Mouse (Mus musculus) stomach, embryonic 14.5 days (tissue): ENCODE measurements around the gene Wfdc5. TPM values are rescaled to one million over a fixed set of nuclear protein-coding genes. Genes with fewer than 3 reads are reported as not detected.

Experiments used
- ATAC-seq: fragments of 200-750 bp; cut with Nextera tagmentation; 2 replicates; pipeline ENCODE4 v1.8.0; 2017; ENCODE audit warnings: low read depth, moderate TSS enrichment; ENCODE audit not compliant: insufficient number of reproducible peaks, insufficient read depth, low FRiP score
- H3K27ac ChIP-seq: fragments of 300-500 bp; sonication (generic); 2 replicates; pipeline ENCODE4 v1.5.1; 2014; ENCODE audit warnings: mild to moderate bottlenecking, low read length, moderate library complexity, mixed read lengths
- H3K27me3 ChIP-seq: fragments of 300-500 bp; sonication (generic); 2 replicates; pipeline ENCODE4 v1.6.1; 2014; ENCODE audit warnings: low read length, control low read depth, mixed read lengths; ENCODE audit not compliant: control insufficient read depth, insufficient read depth
- H3K36me3 ChIP-seq: fragments of 300-500 bp; sonication (generic); 2 replicates; pipeline ENCODE4 v1.6.1; 2014; ENCODE audit warnings: mild to moderate bottlenecking, control low read depth, low read length, moderate library complexity, mixed read lengths; ENCODE audit not compliant: control insufficient read depth, insufficient read depth
- H3K4me1 ChIP-seq: fragments of 300-500 bp; sonication (generic); 2 replicates; pipeline ENCODE4 v1.6.1; 2014; ENCODE audit warnings: low read length, control low read depth, mixed read lengths; ENCODE audit not compliant: control insufficient read depth, insufficient read depth
- H3K4me2 ChIP-seq: fragments of 300-500 bp; sonication (generic); replicated peaks from 2 replicates; pipeline ENCODE4 v1.6.1; 2014; ENCODE audit warnings: low read depth, low read length, control low read depth
- H3K4me3 ChIP-seq: fragments of 300-500 bp; sonication (generic); 2 replicates; pipeline ENCODE4 v1.5.1; 2014; ENCODE audit warnings: low read depth, low read length, control low read depth
- H3K9ac ChIP-seq: fragments of 300-500 bp; sonication (generic); replicated peaks from 2 replicates; pipeline ENCODE4 v1.6.1; 2014; ENCODE audit warnings: low read depth, mild to moderate bottlenecking, control low read depth, low read length, moderate library complexity, mixed read lengths
- H3K9me3 ChIP-seq: fragments of 300-500 bp; sonication (generic); 2 replicates; pipeline ENCODE4 v1.6.1; 2016; ENCODE audit warnings: low read depth, low read length, control low read depth; ENCODE audit not compliant: control insufficient read depth
- WGBS: fragments of 180-500 bp; shearing (Covaris S2); extraction: QIAGEN DNeasy Blood & Tissue Kit; methylation state at CpG from one replicate; pipeline ENCODE4 v1.1.7; 2014; 5-methylcytosine and 5-hydroxymethylcytosine counted together
- polyA plus RNA-seq: library from polyadenylated mRNA; unstranded; fragments of >200 nt; fragmentation: Nextera tagmentation; extraction: Ambion mirVana; gene quantifications from 2 replicates; pipeline ENCODE4 v1.2.1, GENCODE M21; 2014

The Wfdc5 gene
- polyA plus RNA-seq, 1 experiment from 2014 or later: not detected

DNA sequence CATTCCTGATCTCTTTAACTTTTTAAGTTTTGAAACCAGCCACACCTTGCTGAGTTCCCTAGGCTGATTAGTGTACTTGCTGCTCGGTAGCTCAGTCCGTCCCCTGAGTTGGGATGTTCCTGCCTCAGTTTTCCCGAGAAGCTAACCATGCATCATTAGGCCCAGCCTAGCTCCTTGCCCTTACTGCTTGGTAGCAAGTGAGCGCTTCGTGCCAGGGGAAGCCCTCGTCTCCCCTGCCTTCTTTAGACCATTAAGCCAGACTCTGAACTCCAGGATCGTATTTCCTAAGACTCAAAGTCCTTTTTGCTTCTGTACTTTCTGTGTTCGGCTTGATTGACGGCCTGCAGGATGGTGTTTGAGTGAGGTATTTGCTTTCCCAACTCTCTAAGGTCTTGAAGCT lies 798 bp upstream of the Wfdc5 start:
- H3K4me1 ChIP-seq: no peaks in the 10 kb centered on the region
- no peak overlapping the region for H3K9ac ChIP-seq
- no peaks in the 10 kb centered on the region for H3K9me3 ChIP-seq
- ATAC-seq: no peak
- H3K27ac ChIP-seq: no peak overlapping the region
- H3K4me2 ChIP-seq: no peak overlapping the region
- no peaks in the 10 kb centered on the region for H3K36me3 ChIP-seq
- no peaks in the 10 kb centered on the region for H3K27me3 ChIP-seq
- 68% methylated on average over 9 of the region's 9 CpGs for WGBS
- no peak overlapping the region for H3K4me3 ChIP-seq

DNA sequence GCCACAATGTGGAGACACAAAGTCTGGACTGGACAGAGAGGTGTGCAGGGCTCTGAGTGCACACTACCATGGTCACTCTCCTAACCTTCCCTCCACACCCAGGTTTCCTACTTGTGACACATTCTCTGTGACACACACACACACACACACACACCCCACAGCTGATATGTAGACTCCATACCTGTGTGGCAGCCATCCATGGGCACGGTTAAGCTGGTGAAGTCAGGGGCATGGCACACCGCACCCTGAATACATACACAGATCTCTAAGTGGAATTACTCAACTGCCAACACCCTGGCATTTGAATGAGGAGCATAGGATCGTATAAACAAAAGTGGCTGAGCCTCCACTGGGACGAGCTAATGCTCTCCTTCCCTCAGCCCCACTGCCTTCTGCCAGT lies 1.8 kb downstream of the Wfdc5 start:
- no peaks in the 10 kb centered on the region for H3K4me1 ChIP-seq
- WGBS: 74% methylated on average over 4 of the region's 4 CpGs
- no peak for ATAC-seq
- no peak overlapping the region for H3K27ac ChIP-seq
- no peaks in the 10 kb centered on the region for H3K27me3 ChIP-seq
- H3K9me3 ChIP-seq: no peaks in the 10 kb centered on the region
- no peak overlapping the region for H3K4me2 ChIP-seq
- H3K4me3 ChIP-seq: no peak overlapping the region
- no peak overlapping the region for H3K9ac ChIP-seq
- H3K36me3 ChIP-seq: no peaks in the 10 kb centered on the region

- H3K27me3 ChIP-seq: no peaks in the 10 kb centered on the region
- ATAC-seq: no peak
- H3K27ac ChIP-seq: no peak overlapping the region
- no peak overlapping the region for H3K4me3 ChIP-seq
- no peak overlapping the region for H3K9ac ChIP-seq
- H3K36me3 ChIP-seq: no peaks in the 10 kb centered on the region
- H3K9me3 ChIP-seq: no peaks in the 10 kb centered on the region
- H3K4me1 ChIP-seq: no peaks in the 10 kb centered on the region
- no peak overlapping the region for H3K4me2 ChIP-seq
- WGBS: 43% methylated on average over 3 of the region's 3 CpGs
Measured at GRCm38 (mm10) chr2:164180124-164180523, 2.4 kb downstream of the Wfdc5 start.

- H3K9ac ChIP-seq: no peak overlapping the region
- no peaks in the 10 kb centered on the region for H3K9me3 ChIP-seq
- H3K4me1 ChIP-seq: no peaks in the 10 kb centered on the region
- no peaks in the 10 kb centered on the region for H3K27me3 ChIP-seq
- no peaks in the 10 kb centered on the region for H3K36me3 ChIP-seq
- ATAC-seq: no peak
- no peak overlapping the region for H3K4me3 ChIP-seq
- H3K27ac ChIP-seq: no peak overlapping the region
- 75% methylated on average over 5 of the region's 5 CpGs for WGBS
- no peak overlapping the region for H3K4me2 ChIP-seq
Measured at GRCm38 (mm10) chr2:164177831-164178230, 4.7 kb downstream of the Wfdc5 start.

- 83% methylated on average over 3 of the region's 3 CpGs for WGBS
- no peaks in the 10 kb centered on the region for H3K4me1 ChIP-seq
- peaks cover 9% of the 10 kb centered on the region; the same call in 1 of the 2 replicates for H3K27me3 ChIP-seq
- H3K4me3 ChIP-seq: no peak overlapping the region
- no peak for ATAC-seq
- H3K9me3 ChIP-seq: no peaks in the 10 kb centered on the region
- no peaks in the 10 kb centered on the region for H3K36me3 ChIP-seq
- no peak overlapping the region for H3K27ac ChIP-seq
- no peak overlapping the region for H3K4me2 ChIP-seq
- H3K9ac ChIP-seq: no peak overlapping the region
Measured at GRCm38 (mm10) chr2:164175850-164176249, 6.7 kb downstream of the Wfdc5 start.

GRCm38 (mm10) chr2:164174649-164175395 lies 7.7 kb downstream of the Wfdc5 start:
- Histone ChIP-seq H3K27me3 (peaks cover 18% of the 10 kb centered on the region), H3K36me3 (no peaks in the 10 kb centered on the region), H3K9ac (no peak overlapping the region), H3K27ac (no peak overlapping the region), H3K4me3 (no peak overlapping the region), H3K4me1 (no peaks in the 10 kb centered on the region), H3K9me3 (no peaks in the 10 kb centered on the region), H3K4me2 (no peak overlapping the region)
- WGBS: 70% methylated on average over 8 of the region's 8 CpGs
- no peak for ATAC-seq

GRCm38 (mm10) chr2:164173394-164173793 lies 9.1 kb downstream of the Wfdc5 start:
- H3K27ac ChIP-seq: no peak overlapping the region
- no peak overlapping the region for H3K4me2 ChIP-seq
- H3K27me3 ChIP-seq: peaks cover 31% of the 10 kb centered on the region
- H3K9me3 ChIP-seq: no peaks in the 10 kb centered on the region
- no peak overlapping the region for H3K9ac ChIP-seq
- H3K4me3 ChIP-seq: no peak overlapping the region
- no peak for ATAC-seq
- WGBS: 70% methylated on average over 3 of the region's 3 CpGs
- peaks cover 3% of the 10 kb centered on the region for H3K4me1 ChIP-seq
- H3K36me3 ChIP-seq: no peaks in the 10 kb centered on the region

- peaks cover 45% of the 10 kb centered on the region for H3K27me3 ChIP-seq
- H3K36me3 ChIP-seq: no peaks in the 10 kb centered on the region
- WGBS: under 1% methylated on average over 28 of the region's 29 CpGs
- H3K27ac ChIP-seq: no peak within 1 kb of the TSS
- ATAC-seq: 0 out of 2 replicates have a peak, but pooled peaks have one; percentile 26
- H3K4me1 ChIP-seq: peaks cover 9% of the 10 kb centered on the region
- H3K4me2 ChIP-seq: peak within 1 kb of the TSS; percentile 50
- no peak within 1 kb of the TSS for H3K9ac ChIP-seq
- H3K9me3 ChIP-seq: no peaks in the 10 kb centered on the region
- peak within 1 kb of the TSS; percentile 23 for H3K4me3 ChIP-seq
Measured at GRCm38 (mm10) chr2:164170902-164171301, 11.6 kb downstream of the Wfdc5 start, which contains the start of gene Kcns1. Gene Kcns1 (minus strand): TSS chr2:164171113.

- no peak for ATAC-seq
- Histone ChIP-seq H3K27me3 (peaks cover 47% of the 10 kb centered on the region), H3K4me2 (peak overlapping the region; percentile 50; the same call in 1 of the 2 replicates), H3K4me3 (peak overlapping the region; percentile 23; the same call in 1 of the 2 replicates), H3K36me3 (no peaks in the 10 kb centered on the region), H3K9me3 (no peaks in the 10 kb centered on the region), H3K9ac (no peak overlapping the region), H3K4me1 (peaks cover 9% of the 10 kb centered on the region), H3K27ac (no peak overlapping the region)
- 5% methylated on average over 11 of the region's 11 CpGs for WGBS
Measured at GRCm38 (mm10) chr2:164170326-164170725, 12.2 kb downstream of the Wfdc5 start.
